ENCODE assay signal across 8 mouse cellular contexts in genomic region chr2:127207547-127208451, GRCm38 (mm10). TPM values are rescaled to one million over a fixed set of nuclear protein-coding genes. Genes with fewer than 3 reads are reported as not detected.
DNase-seq lines count a peak whose midpoint lies in the region; ATAC-seq lines count a peak whose summit lies in the region.

Gene 1810024B03Rik, minus strand, starts transcription at chr2:127208280.
Gene Snrnp200, plus strand, starts transcription at chr2:127208386.

- DNase-seq in adrenal gland, adult (ENCODE audit: inconsistent age in 2 of 2, low spot score in 1 of 2) = peak; percentile 95 to 98
- DNase-seq in embryo, embryonic 10.5 days (ENCODE audit: low spot score) = peak; percentile 99
- DNase-seq in gastrocnemius, postnatal 14 days = peak; percentile 93
- peak; percentile 96 for DNase-seq in left cerebral cortex, postnatal 10 days (ENCODE audit: extremely low spot score in 1 of 2, low spot score in 2 of 2)
- peak; percentile 92 for DNase-seq in right cerebral cortex, postnatal 25 days
- DNase-seq in urinary bladder, postnatal 4 days (ENCODE audit: low spot score in 2 of 2) = peak; percentile 88 to 92

- peak; percentile 96 for ATAC-seq in inflammation-experienced regulatory T-cells, adult 6 months
- ATAC-seq in megakaryocyte-erythroid progenitor cell, adult 5-6 weeks (replicated peaks; ENCODE audit: low FRiP score, low TSS enrichment, poor library complexity, severe bottlenecking) = peak; percentile 96

- intact Hi-C loops in gastrocnemius, postnatal 14 days (cut with DNase I; ENCODE audit: low total_unique reads) = no loop called here
- intact Hi-C loops in left cerebral cortex, postnatal 10 days (cut with DNase I) = loop anchor here (10.0 kb wide), 1 partner anchor 113 kb away; no protein-coding TSS in a partner anchor

RNA-seq across cellular contexts. Expression of gene 1810024B03Rik, which starts in this region (rescaled TPM):
- under 1 TPM; 0.66 to 0.72 TPM for total RNA-seq in gastrocnemius, postnatal 14 days (2021)
- polyA plus RNA-seq in inflammation-experienced regulatory T-cells, adult 6 months (2017; shearing (Covaris generic)) = 1 to 10 TPM in 1 of 3 experiments, under 1 TPM in 2; 0.69 to 1.3 (median 0.71) TPM
- under 1 TPM; 0.67 to 0.81 TPM for total RNA-seq in left cerebral cortex, postnatal 10 days (2021)
- 2.8 and 6.5 TPM in 2 replicates for total RNA-seq in megakaryocyte-erythroid progenitor cell, adult 5-6 weeks (2014; fragmentation: Nextera tagmentation)
- total RNA-seq in megakaryocyte-erythroid progenitor cell, adult 5-6 weeks (2017) = 1.6 and 2.6 TPM in 2 replicates

RNA-seq across cellular contexts. Expression of gene Snrnp200, which starts in this region (rescaled TPM):
- 10 to 100 TPM; 33.0 to 34.6 TPM for total RNA-seq in gastrocnemius, postnatal 14 days (2021)
- 10 to 100 TPM; 47.3 to 57.9 (median 47.8) TPM for polyA plus RNA-seq in inflammation-experienced regulatory T-cells, adult 6 months (2017; shearing (Covaris generic))
- total RNA-seq in left cerebral cortex, postnatal 10 days (2021) = 10 to 100 TPM; 82.6 to 85.2 TPM
- total RNA-seq in megakaryocyte-erythroid progenitor cell, adult 5-6 weeks (2014; fragmentation: Nextera tagmentation) = 99.4 and 122 TPM in 2 replicates
- total RNA-seq in megakaryocyte-erythroid progenitor cell, adult 5-6 weeks (2017) = 202 and 255 TPM in 2 replicates

Comparison
In these comparisons a context has a peak if more than half of its experiments do, and no peak if none do; other contexts are left out.
1. Peak in every context shown above with its lines: DNase-seq and ATAC-seq.